Mouse (Mus musculus): ENCODE measurements at regions not wholly inside any gene's neighbourhood (a gene's known extent, or its start where the extent isn't known, plus 50 kb on each side); places are given as distances from the start of the nearest gene placed in this dataset.

GRCm38 (mm10) chr1:13424524-13424923, 2010.6 kb downstream of the A830018L16Rik start:
- DNase-seq (ENCODE audit: low spot score in 2 of 2) = no peak

DNA sequence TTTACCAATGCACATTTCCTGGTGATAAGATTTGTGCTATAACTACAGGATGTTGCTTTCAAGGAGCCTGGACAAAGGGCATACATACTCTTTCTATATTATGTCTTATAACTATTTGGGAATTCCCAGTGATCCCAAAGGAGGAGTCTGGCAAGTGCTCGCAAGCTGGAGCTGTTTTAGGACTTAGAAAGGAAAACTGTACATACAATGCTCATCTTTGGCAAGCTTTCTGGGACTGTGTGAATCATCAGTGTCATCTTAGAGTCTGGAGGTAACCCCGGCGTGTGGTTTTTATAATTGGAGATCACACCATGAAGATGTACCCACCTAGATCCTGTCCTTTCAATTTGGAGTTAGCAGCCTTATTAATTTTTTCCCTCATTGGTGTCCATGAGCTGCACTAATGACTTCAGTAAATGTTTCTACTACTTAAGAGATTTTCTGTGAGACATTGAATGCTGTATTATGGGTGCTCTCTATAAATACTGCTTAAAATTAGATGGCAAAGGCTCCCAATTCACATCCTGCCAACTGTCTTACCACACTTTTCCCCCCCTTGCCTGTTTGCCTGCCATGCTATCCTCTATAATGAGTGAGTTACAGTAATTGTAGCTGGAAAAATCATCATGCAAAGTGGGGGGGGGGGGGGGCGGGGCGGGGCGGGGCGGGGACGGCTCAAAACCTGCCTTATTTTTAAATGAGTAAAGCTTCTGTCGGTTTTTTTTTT, 2011.9 kb downstream of the A830018L16Rik start:
- no peak for DNase-seq (ENCODE audit: low spot score in 2 of 2)

DNA sequence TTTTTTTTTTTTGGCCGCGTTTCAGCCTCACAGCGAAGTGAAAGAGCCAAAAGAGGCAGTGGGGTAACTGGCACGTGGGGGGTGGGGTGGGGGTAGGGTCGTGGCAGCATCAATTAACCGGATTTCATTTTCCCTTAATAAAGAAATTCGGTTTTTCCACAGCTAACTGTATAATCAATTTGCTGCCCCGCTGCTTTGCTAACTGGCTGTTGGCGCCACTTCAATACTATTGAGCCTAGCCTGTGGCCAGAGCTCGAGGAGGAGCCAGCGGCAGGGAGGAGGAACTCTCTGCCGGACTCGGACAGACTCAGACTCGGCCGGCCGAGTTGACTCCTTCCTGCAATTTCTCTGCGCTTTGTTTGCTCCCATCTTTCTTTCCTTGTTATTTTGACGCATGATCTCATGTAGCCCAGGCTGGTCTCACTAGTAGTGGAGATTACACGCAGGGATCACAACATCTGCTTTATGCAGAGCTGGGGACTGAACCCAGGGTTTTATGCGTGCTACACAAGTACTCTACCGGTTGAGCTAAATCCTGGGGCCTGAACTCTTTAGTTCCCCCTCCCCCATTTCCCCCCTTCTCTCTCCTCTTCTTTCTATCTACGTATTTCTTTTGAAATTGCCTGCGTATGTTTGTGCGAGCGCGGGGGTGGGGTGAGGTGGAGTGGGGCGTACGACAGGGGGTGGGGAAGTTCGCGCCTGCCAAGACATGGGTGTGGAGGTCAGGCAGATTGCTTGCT, 2012.6 kb downstream of the A830018L16Rik start:
- peak; percentile 18 to 19 for DNase-seq (ENCODE audit: low spot score in 2 of 2)

DNA sequence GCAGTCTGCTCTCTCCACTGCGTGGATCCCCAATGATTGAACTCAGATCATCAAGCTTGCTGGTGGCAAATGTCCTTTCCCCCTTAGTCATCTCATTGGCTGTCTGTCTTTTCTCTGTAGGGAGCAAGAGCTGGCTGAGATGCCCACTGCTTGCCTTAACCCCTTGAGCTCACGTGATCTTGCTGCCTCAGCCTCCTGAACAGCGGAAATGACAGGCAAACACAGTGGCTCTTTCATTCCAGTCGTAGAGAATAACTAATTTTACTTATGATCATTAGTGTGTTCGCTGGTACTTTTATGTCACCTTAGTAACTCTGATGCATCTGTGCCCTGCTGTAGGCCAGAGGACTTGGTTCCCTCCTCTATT, 2013.1 kb downstream of the A830018L16Rik start:
- DNase-seq (ENCODE audit: low spot score in 2 of 2) = no peak

GRCm38 (mm10) chr1:13427501-13428207, 2013.7 kb downstream of the A830018L16Rik start:
- DNase-seq (ENCODE audit: low spot score in 2 of 2) = no peak

GRCm38 (mm10) chr1:13437747-13438394, 2024.0 kb downstream of the A830018L16Rik start:
- no peak for DNase-seq (ENCODE audit: low spot score in 2 of 2)

DNA sequence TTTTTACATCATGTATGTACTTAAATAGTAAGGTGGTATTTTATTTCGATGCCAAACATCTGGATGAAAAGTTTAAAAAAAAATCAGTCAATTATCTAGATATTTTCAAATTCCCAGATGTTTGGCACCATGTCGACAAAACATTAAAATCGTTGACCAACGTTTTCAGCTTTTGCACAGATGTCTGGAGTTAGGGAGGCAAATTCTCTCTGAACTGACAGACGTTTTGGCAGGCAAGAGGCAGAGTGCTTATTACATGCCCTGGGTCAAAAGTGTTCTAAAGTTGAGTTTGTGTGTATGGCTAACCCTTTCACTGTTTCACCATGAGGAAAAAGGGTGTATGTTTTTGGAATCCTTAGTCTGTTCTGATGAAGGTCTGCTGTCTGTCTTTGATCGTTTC, 2028.5 kb downstream of the A830018L16Rik start:
- no peak for DNase-seq (ENCODE audit: low spot score in 2 of 2)

GRCm38 (mm10) chr1:13454534-13454933, 2040.6 kb downstream of the A830018L16Rik start:
- no peak for DNase-seq (ENCODE audit: low spot score in 2 of 2)

DNA sequence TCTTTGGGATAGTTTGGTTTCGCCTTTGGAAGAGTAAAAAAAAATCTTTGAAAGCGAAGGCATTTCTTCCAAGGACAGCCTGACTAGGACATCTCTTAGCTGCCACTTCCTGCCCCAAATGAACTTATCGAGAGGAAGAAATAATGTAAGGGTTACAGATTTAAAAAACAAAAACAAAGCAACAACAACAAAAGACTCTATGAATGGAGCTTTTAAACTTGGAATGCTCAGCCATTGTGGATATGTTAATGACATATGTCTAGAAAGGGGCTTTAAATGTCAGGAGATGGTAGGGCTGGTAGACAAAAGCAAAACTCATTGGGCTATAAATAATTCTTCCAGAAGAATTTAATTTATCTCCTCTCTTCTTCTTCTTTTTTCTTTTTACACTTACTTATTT, 2041.7 kb downstream of the A830018L16Rik start:
- no peak for DNase-seq (ENCODE audit: low spot score in 2 of 2)

GRCm38 (mm10) chr1:13464311-13464710, 2050.4 kb downstream of the A830018L16Rik start:
- no peak for DNase-seq (ENCODE audit: low spot score in 2 of 2)

DNA sequence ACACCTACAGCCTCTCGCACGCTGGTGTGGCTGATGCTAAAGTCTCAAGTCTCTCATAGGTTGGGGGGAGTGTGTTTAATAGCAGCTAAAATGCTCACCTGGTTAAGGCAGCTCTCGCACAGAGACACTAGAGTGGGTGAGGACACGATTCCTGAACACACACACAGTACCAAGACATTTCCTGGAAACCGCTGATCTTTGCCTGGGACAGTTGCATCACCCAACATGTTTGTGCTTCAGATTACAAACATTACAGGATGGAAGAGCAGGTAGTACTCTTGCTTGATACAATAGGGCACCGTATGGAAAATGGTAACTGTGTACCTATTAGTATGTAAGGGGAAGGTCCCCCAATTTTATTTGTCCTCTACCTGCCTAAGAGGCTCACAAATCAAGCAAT, 2053.3 kb downstream of the A830018L16Rik start:
- DNase-seq (ENCODE audit: low spot score in 2 of 2) = no peak

DNA sequence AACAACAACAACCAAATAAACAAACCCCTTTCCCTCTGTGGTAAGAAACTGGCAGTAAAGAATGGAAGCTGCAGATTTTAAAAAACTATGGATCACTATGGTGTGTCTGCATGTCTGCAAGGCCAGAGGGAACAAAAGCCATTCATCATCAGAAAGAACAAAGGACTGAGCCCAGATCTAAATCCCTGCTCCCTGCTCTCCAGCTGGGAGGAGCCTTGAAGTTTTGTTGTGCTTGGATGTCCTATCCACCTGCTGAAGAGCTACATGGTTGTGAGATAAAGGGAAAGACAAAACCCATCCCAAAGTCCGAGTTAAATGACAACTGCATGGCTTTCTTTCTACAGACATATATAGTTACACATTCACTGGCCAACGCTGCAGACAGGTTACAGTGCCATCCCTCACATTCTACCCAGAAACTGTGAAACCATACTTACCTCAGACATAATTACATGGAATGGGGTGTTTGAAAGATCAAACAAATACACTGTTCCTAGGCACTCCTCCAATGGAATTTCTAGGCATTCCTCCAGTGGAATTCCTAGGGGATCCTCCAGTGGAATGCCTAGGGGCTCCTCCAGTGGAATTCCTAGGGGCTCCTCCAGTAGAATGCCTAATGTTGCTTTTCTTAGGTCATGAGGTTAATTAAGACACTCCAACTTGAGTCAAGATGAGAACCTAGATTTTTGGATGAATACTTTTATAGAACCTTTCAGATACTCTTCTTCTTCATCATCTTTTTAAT, 2054.2 kb downstream of the A830018L16Rik start:
- no peak for DNase-seq (ENCODE audit: low spot score in 2 of 2)

GRCm38 (mm10) chr1:13494727-13495404, 2081.0 kb downstream of the A830018L16Rik start:
- no peak for DNase-seq (ENCODE audit: low spot score in 2 of 2)

DNA sequence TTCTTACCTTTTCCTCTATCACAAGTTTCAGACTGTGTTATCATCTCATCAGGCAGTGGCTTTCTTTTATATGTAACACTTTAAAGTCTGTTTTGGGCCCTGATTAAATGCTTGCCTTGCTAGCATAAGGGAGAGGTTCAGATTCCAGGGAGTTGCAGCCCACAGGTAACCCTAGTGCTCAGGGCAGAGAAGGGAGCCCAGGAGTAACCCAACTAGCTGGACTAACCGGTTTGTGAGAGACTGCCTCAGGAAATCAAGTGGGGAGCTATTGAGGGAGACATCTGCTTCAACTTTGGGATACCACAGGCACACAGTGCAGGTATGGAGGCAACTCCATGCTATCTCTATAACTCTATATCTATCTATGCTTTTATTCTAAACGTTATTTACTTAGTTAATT, 2082.5 kb downstream of the A830018L16Rik start:
- DNase-seq (ENCODE audit: low spot score in 2 of 2) = no peak

DNA sequence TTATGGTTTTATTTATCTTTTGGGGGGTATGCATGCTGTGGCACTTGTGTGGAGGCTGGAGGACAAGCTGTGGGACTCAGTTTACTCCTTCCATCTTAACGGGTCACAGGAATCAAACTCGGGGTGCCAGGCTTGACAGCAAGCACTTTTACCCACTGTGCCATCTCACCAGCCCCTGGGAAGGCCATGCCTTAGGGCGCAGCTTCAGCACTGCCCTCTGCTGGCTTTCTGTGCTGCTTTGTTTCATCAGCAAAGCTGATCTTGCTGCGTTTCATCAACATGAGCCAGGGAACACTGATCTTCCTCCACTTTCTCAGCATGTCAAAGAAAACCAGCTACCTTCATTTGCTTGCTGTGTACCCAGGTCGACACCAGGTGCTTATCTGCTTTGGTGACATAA, 2086.6 kb downstream of the A830018L16Rik start:
- peak in 1 of 2 experiments; percentile 29 for DNase-seq (ENCODE audit: low spot score in 2 of 2)

- DNase-seq (ENCODE audit: low spot score in 2 of 2) = no peak
Observed at GRCm38 (mm10) chr1:13501938-13502337, 2088.0 kb downstream of the A830018L16Rik start.

GRCm38 (mm10) chr1:13513761-13514160, 2099.9 kb downstream of the A830018L16Rik start:
- no peak for DNase-seq (ENCODE audit: low spot score in 2 of 2)
